Mouse (Mus musculus) liver, adult 2 months (tissue): ENCODE measurements around the gene Rnf212.

Experiments used
- CTCF ChIP-seq: fragments of 200-500 bp; IDR thresholded peaks from 2 replicates; pipeline ENCODE4 v1.5.1; 2011; ENCODE audit warnings: low read depth, low read length, control low read depth
- POLR2A ChIP-seq: fragments of 200-500 bp; IDR thresholded peaks from 2 replicates; pipeline ENCODE4 v1.6.1; 2011; ENCODE audit warnings: low read length, control low read depth; ENCODE audit not compliant: insufficient read depth; ENCODE audit errors: extremely low read depth

GRCm38 (mm10) chr5:108691152-108691551 is 83.6 kb downstream of the Rnf212 start:
- TF ChIP-seq CTCF: no peak
- TF ChIP-seq POLR2A: no peak
